Mouse (Mus musculus): ENCODE measurements around the gene Ksr1.

Ksr1 gene

DNA sequence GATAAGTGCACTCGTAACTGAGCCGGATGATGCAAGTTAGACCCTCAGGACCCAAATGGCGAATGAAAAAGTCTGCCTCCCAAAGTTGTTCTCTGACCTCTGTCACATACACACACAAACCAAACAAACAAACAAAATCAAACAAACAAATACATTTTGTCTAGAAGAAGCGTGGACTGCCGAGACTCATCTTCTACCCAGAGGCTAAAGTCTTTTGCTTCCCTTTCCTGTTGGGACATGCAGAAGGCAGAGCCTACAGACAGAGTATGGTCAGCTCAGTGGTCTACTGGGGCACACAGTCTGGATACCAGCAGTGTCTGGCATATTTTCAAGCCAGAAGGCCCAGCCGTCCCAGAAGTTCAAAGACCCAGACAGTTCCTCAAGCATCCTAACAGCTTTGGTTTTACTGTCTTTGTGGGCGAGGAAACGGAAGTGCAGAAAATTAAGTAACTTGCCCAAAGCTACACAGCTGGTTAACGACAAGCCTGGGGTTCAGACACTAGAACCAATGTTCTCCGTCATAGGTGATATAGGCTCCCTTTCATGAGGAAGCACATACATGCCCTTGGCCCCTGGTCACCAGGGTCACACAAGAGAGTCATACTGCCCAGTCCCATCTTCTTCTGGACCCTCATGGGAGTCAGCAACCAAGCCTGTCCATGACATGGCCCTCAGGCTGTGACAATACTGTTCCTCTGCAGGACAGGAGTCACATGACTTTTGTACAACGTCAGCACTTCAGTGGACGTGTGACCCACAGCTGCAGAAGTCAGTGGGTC is 163.5 kb downstream of the Ksr1 start:
- ATAC-seq (ENCODE audit: low TSS enrichment), result no peak

DNA sequence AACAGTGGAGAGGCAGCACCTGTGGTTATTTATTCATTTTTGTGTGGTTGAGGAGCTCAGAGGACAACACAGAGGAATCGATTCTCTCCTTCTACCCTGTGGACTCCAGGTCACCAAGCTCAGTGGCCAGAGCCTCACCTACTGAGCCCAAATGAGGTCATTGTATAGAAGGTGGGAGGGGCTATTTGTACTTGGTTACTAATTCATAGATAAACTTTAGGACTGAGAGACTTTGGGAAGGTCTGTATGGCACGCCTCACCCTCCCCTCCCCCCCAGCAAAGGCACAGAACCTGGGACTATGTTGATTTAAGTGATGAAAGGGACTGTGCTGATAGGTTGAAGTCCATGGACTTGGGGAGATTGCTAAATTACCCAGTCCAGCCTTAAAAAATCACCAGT is 164.2 kb downstream of the Ksr1 start:
- ATAC-seq (ENCODE audit: low TSS enrichment), result no peak

DNA sequence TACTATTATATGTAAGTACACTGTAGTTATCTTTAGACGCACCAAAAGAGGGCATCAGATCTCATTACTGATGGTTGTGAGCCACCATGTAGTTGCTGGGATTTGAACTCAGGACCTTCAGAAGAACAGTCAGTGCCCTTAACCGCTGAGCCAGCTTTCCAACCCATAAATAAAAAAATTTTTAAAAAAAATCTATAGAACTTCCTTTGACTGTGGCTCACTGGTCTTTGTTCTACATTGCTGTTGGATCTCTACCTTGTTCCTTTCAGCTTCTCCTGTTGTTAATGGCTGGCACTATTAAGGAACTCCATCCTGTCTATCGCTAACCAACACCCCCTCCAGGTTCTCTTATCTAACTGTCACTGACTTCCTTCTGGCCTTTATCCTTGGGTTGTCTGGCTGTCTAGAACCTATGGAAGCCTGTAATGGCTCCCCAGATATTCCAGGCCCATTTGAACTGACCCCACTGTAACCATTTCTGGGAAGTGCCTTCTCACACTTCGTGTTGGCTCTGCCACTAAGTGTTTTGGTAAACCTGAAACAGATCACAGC is 166.0 kb downstream of the Ksr1 start:
- ATAC-seq (ENCODE audit: low TSS enrichment), result no peak

DNA sequence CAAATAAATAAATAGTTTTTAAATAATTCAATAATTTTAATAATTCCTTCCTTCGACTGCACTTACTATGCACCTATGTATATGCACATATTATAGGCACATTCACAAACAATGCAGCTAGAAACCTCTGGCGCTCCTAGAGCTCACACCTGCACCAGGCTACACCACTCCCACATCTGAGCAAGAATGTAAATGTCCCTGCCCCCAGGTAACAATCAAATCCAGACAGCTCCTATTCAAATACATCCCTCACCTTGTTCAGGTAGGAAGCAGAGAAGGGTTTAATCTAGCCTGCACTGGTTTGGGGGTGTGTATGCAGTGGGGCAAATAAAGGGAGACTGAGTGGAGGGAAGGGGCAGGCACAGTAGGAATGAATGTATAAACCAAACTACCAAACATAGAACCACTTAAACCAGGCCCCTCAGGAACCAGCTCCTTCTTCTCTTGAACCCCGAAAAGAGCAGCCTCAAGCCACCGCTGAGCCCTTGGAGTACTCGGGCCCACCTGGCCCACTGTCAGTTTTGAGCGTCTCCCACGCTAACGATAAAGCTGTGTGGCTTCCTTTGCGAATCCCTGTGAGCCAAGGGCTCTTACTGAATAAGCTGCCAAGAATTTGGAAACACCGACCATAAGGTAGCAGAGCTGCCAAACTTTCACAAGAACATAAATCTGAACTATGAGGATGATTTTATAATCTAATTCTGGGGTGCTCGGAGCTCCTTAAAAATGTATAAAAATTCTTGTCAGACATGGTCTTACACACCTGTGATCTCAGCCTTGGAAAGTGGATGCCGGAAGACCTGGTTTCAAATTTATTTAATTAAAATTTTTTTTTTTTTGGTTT is 167.8 kb downstream of the Ksr1 start:
- ATAC-seq (ENCODE audit: low TSS enrichment), result no peak

DNA sequence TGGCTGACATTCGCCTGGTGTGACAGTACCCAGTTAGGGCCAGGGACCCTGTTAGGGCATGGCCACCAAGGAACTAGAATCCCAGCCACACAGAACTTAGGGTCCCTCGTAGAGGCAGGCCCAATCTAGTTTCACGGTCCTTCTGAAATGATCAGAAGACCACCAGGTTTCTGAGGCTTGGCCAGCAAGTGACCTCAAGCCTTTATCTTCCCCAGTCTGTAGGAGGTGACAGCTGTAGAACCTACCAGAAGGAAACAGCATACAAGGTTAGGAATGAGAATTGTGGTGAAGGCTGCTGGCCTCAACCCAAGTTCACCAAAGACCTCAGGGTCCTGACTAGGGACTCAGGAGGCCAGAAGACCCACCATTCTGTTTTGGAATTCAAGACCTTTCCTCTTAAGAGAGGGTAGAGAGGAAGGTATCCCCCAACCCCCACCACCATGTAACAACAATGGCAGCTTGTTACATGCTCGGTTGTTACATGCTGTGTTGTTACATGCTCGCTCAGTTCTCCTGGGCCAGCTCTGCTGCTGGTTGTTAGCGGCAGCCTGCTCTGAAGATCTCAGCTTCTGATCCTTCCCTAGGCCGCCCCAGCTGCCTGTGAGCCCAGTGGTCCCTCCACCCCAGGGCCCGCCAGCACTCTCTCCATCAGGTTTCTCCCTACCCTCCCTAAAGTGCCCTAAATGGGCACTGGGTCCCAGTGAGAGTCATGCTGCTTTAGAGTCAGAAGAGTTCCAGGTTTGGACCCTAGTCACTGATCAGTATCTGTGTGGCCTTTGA is 169.3 kb downstream of the Ksr1 start:
- no peak for ATAC-seq (ENCODE audit: low TSS enrichment)

DNA sequence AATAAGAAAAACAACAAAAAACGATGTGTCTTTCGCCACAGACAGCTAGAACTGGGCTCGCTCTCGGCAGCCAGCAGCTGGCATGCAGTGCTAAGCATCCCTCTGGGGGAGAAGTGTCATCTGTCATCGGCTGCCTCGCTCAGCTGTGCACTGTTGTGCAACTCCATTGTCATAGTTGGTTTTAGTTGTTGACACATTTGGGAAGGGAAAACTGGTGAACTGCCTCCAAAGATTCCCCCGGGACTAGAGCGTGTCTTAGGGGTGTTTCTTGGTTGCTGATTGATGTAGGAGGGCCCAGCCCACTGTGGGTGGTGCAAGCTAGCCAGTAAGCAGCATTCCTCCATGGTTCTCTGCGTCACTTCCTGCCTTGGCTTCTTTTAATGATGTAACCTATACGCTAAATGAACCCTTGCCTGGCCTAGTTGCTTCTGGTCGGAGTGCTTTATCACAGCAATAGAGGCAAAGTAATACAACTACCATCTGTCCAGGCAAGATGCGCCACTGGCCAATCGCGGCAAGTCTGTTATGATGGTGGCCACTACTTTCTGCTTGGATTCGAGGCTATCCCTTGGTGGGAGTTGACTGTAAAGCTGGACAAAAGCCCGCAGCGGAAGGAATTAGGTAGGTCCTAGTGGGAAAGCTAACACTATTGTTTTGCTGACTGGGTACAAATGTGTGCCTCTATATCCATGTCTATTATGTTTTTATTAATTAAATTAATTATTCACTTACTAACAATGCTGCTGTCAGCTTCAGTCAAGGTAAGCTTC is 172.6 kb downstream of the Ksr1 start:
- ATAC-seq (ENCODE audit: low TSS enrichment), result no peak

DNA sequence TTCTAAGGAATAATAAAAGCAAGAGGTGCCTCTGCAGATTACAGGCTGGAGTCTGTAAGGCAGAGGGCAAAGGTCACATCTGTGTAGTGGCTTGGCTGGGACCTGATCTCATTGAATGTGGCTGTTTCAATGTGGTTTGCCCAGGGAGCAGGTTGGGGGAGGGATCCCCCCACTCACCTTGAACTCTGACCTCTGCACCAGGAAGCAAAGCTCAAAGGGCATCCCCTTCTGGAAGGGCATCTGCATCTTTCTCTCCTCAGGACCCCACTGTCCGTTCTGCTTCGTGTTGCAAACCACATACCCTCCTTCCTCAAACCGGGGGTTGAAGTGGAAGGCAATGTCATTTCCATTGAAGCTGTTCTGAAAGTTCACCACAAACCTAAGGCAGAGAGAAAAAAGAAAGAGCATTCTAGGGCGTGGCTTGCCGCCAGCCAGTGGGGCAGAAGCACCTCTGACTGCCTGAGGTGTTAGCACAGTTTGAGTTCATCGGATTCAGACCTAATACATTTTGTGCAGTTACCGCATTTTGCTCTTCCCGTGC is 173.3 kb downstream of the Ksr1 start:
- ATAC-seq (ENCODE audit: low TSS enrichment), result no peak

- ATAC-seq (ENCODE audit: low TSS enrichment), result no peak
Measured at GRCm38 (mm10) chr11:78972328-78972727, 173.9 kb downstream of the Ksr1 start.

GRCm38 (mm10) chr11:78971746-78972145 is 174.5 kb downstream of the Ksr1 start:
- no peak for ATAC-seq (ENCODE audit: low TSS enrichment)

- ATAC-seq (ENCODE audit: low TSS enrichment), result no peak
Measured at GRCm38 (mm10) chr11:78971096-78971495, 175.1 kb downstream of the Ksr1 start.

DNA sequence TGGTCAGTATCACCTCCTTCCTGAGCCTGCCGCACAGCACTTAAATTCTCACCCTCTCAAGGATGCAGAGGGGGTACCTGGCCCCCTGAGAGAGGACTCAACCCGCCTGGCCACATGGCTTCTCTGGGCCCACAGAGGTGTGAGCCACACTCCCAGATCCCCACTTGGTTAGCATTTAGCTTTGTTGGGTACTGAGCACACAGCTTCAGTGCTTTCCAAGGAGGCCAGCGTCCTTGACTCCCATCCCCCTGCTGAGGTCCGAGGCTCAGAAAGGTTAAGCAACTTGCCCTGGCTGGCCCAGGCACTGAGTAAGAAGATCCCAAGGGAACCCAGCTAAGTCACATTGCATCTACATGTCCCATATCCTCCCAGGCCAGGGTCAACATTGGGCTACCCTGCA is 178.1 kb downstream of the Ksr1 start:
- no peak for ATAC-seq (ENCODE audit: low TSS enrichment)

DNA sequence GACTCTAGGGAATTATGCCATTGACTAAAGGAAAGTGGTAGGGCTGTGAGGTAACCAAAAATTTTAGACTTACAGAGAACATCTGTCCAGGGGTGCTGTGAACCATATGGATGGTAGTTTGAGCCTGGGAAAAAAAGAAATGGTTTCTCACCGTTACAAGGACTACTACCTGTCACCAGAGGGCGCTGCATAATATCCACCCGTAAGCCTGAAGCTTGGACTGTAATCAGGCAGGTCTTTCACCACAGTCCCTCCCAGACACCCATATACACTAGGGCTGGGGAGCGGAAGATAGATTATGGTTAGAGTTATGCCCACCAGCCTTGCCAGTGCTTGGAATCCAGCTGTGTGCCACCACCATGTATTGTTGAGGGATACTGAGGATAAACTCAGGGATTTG is 178.8 kb downstream of the Ksr1 start:
- peak; percentile 52; the same call in 1 of the 2 replicates for ATAC-seq (ENCODE audit: low TSS enrichment)

Measured in frontal cortex, adult (tissue).